Mouse (Mus musculus) thymus, adult 2 months (tissue): ENCODE measurements around the gene Sdcbp2. TPM values are rescaled to one million over a fixed set of nuclear protein-coding genes. Genes with fewer than 3 reads are reported as not detected.

Experiments
- DNase-seq: peaks from one replicate; pipeline ENCODE4 v3.0.0; 2021
- H3K27ac ChIP-seq: fragments of 200-500 bp; 2 replicates; pipeline ENCODE4 v1.5.1; 2012; ENCODE audit warnings: low read length, control low read depth; ENCODE audit not compliant: control insufficient read depth, insufficient read depth
- H3K27me3 ChIP-seq: fragments of 200-500 bp; 2 replicates; pipeline ENCODE4 v1.6.1; 2012; ENCODE audit warnings: mild to moderate bottlenecking, low read length, moderate library complexity, mixed read lengths; ENCODE audit not compliant: control insufficient read depth, insufficient read depth
- H3K36me3 ChIP-seq: fragments of 200-500 bp; 2 replicates; pipeline ENCODE4 v1.6.1; 2012; ENCODE audit warnings: mild to moderate bottlenecking, low read length, moderate library complexity; ENCODE audit not compliant: control insufficient read depth, insufficient read depth
- H3K4me1 ChIP-seq: fragments of 200-500 bp; replicated peaks from 2 replicates; pipeline ENCODE4 v1.6.1; 2012; ENCODE audit warnings: low read length; ENCODE audit not compliant: control insufficient read depth, insufficient read depth
- H3K4me3 ChIP-seq: fragments of 200-500 bp; 2 replicates; pipeline ENCODE4 v1.5.1; 2012; ENCODE audit warnings: mild to moderate bottlenecking, low read length, control low read depth, moderate library complexity; ENCODE audit not compliant: control insufficient read depth, insufficient read depth
- CTCF ChIP-seq: fragments of 200-500 bp; IDR thresholded peaks from 2 replicates; pipeline ENCODE4 v1.5.1; 2012; ENCODE audit warnings: mild to moderate bottlenecking, control low read depth, low read length, moderate library complexity, borderline replicate concordance; ENCODE audit not compliant: control insufficient read depth, poor library complexity, insufficient read depth; ENCODE audit errors: extremely low read depth
- POLR2A ChIP-seq: fragments of 200-500 bp; IDR thresholded peaks from 2 replicates; pipeline ENCODE4 v1.6.1; 2012; ENCODE audit warnings: mild to moderate bottlenecking, low read length, control low read depth, moderate library complexity; ENCODE audit not compliant: control insufficient read depth, poor library complexity, insufficient read depth; ENCODE audit errors: extremely low read depth
- WGBS: fragments of 180-500 bp; shearing (Covaris S2); methylation state at CpG from one replicate; pipeline ENCODE4 v1.1.7; 2018; 5-methylcytosine and 5-hydroxymethylcytosine counted together
- polyA plus RNA-seq: library from polyadenylated mRNA; depleted of rRNA; stranded (reverse); fragments of >200 nt; gene quantifications from 2 replicates; pipeline ENCODE4 v1.2.3, GENCODE M21; 2012

Sdcbp2 gene
- polyA plus RNA-seq, 1 experiment, result 4.6 TPM

GRCm38 (mm10) chr2:151585934-151586333 is 13.5 kb downstream of the Sdcbp2 start:
- 13% methylated on average over 3 of the region's 3 CpGs for WGBS
- Histone ChIP-seq H3K4me3 (no peak overlapping the region), H3K27ac (no peak overlapping the region), H3K27me3 (no peaks in the 10 kb centered on the region), H3K4me1 (no peaks in the 10 kb centered on the region), H3K36me3 (no peaks in the 10 kb centered on the region)
- TF ChIP-seq CTCF (no peak), POLR2A (no peak)
- DNase-seq, result no peak

- H3K27me3 ChIP-seq, result no peaks in the 10 kb centered on the region
- WGBS, result 61% methylated on average over 1 of the region's 1 CpGs
- no peak overlapping the region for H3K27ac ChIP-seq
- no peak for DNase-seq
- no peaks in the 10 kb centered on the region for H3K36me3 ChIP-seq
- no peak overlapping the region for H3K4me3 ChIP-seq
- no peaks in the 10 kb centered on the region for H3K4me1 ChIP-seq
- TF ChIP-seq POLR2A (no peak), CTCF (no peak)
These were observed 14.4 kb downstream of the Sdcbp2 start for GRCm38 (mm10) chr2:151586807-151587206.

- H3K36me3 ChIP-seq, result no peaks in the 10 kb centered on the region
- H3K27me3 ChIP-seq, result no peaks in the 10 kb centered on the region
- no peak overlapping the region for H3K27ac ChIP-seq
- no peaks in the 10 kb centered on the region for H3K4me1 ChIP-seq
- no peak overlapping the region for H3K4me3 ChIP-seq
- 4% methylated on average over 9 of the region's 9 CpGs for WGBS
- TF ChIP-seq POLR2A (no peak), CTCF (no peak)
- DNase-seq, result no peak
These were observed 14.9 kb downstream of the Sdcbp2 start for GRCm38 (mm10) chr2:151587306-151587705.

- H3K27me3 ChIP-seq, result no peaks in the 10 kb centered on the region
- no peak for DNase-seq
- H3K36me3 ChIP-seq, result no peaks in the 10 kb centered on the region
- WGBS, result 89% methylated on average over 2 of the region's 2 CpGs
- no peak overlapping the region for H3K27ac ChIP-seq
- TF ChIP-seq CTCF (no peak), POLR2A (no peak)
- H3K4me3 ChIP-seq, result no peak overlapping the region
- no peaks in the 10 kb centered on the region for H3K4me1 ChIP-seq
These were observed 25.6 kb downstream of the Sdcbp2 start for GRCm38 (mm10) chr2:151598068-151598467.

- peaks cover 8% of the 10 kb centered on the region for H3K4me1 ChIP-seq
- WGBS, result 90% methylated on average over 4 of the region's 4 CpGs
- no peaks in the 10 kb centered on the region for H3K27me3 ChIP-seq
- H3K36me3 ChIP-seq, result no peaks in the 10 kb centered on the region
- no peak overlapping the region for H3K4me3 ChIP-seq
- no peak for TF ChIP-seq CTCF
- TF ChIP-seq POLR2A, result no peak
- H3K27ac ChIP-seq, result no peak overlapping the region
- DNase-seq, result no peak
These were observed 29.7 kb downstream of the Sdcbp2 start for GRCm38 (mm10) chr2:151602106-151602505.

GRCm38 (mm10) chr2:151603630-151604029 is 31.2 kb downstream of the Sdcbp2 start:
- Histone ChIP-seq H3K36me3 (no peaks in the 10 kb centered on the region), H3K4me1 (peaks cover 8% of the 10 kb centered on the region), H3K27ac (no peak overlapping the region), H3K4me3 (no peak overlapping the region), H3K27me3 (no peaks in the 10 kb centered on the region)
- no peak for TF ChIP-seq POLR2A
- TF ChIP-seq CTCF, result no peak
- WGBS, result 72% methylated on average over 4 of the region's 4 CpGs
- DNase-seq, result no peak

GRCm38 (mm10) chr2:151605437-151605987 is 33.1 kb downstream of the Sdcbp2 start:
- Histone ChIP-seq H3K36me3 (no peaks in the 10 kb centered on the region), H3K4me1 (peaks cover 8% of the 10 kb centered on the region), H3K27ac (no peak overlapping the region), H3K4me3 (no peak overlapping the region), H3K27me3 (no peaks in the 10 kb centered on the region)
- TF ChIP-seq POLR2A (no peak), CTCF (no peak)
- 43% methylated on average over 11 of the region's 11 CpGs for WGBS
- DNase-seq, result peak; percentile 16
